Mouse (Mus musculus) ZHBTc4 (cell line): ENCODE measurements around the gene Lrrk1.
A peak's percentile ranks its signal among the peaks of the same experiment; 100 is the strongest.

Experiments used
- DNase-seq: peaks from one replicate; pipeline ENCODE4 v3.0.0-alpha.2; 2011; ENCODE audit warnings: low read depth, low spot score

The Lrrk1 gene

DNA sequence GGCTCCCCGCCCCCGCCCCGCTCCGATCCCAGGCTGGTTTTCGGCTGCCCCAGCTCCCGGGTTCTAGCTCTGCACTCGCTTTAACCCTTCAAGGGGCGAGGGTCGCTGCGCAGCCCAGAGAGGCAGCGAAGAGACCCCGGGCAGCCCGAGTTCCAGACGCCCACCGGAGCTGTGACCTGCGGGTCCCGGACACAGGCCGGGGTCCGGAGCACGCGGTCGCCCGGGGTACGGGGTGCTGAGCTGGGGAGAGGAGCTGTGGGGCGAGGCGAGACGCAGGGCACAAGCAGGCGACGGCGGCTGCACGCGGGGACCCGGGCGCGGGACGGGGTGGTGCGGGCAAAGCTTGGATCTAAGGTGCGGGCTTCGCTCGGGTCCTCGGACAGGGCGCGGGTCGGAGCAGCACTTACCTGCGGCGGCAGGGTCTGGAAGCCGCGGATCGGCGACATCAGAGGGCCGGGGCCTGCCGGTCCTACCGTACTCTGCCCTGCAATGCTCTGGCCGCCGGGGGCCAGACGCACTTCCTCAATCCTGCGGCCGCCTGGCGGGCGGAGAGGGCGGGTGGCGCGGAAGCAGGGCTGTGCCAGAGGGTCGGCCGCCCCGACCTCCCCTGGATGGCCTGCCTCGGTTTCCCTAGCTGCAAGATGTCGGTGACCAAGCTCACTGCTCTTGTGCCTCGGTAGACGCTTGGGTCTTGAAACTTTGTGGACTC lies at the start of gene Lrrk1:
Lrrk1 (minus strand) TSS at position 538 of the 709 bp plus-strand sequence.
- peak; percentile 71 for DNase-seq

DNA sequence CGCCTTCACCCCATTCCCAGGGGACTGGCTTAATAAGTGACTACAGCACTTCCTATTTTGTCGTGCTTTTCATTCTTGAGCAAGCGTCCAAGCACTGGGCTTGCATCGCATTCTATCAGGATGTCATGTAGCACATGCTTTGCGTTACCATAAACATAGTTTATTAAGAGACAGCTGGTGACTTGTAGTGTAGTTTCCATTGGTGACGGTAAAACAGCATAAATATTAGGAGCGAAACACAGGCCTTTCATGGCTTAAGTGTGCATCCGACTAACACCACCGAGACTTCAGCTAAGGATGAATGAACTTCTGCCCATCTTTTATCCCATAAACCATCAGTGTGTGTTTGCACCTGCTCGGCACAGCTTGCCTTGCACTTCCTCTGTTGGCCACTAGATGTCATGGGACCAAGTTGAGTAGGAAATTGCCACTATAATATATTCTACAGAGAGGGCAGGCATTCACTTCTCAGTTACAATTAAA lies 46.3 kb upstream of the Lrrk1 start:
- DNase-seq, result peak; percentile 69

DNA sequence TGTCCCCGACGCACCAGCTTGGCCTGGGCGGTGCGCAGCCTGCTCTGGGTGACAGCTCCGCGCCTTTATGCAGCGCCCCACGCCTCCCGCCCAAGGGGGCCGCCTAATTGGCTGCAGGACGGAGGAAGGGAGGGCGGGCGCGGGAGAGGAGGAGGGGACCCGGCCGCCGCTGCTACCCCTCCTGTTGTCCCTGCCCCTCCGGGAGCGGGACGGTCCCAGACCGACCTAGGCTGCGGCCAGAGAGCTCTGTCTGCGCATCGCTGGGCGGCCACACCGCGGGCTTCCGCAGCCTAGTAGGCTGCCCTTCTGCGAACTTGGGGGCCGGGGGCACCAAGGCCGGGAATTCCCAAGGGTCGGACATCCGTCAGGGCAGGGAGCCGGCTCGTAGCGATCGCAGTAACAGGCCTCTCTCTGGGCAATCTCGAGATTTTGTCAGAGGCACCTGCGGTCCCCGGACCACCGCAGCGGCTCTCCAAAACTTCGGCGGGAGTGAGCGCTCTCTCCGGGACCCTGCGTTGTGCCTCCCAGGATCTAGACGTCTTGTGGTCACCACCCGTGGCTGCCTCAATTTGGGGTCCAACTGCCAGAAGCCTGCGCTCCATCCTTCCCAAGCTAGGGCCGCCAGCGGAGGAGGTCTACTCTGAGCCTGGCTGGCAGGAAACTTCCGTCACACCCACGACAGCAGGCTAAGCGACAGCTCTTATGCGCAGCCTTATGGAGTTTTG lies 39.4 kb upstream of the Lrrk1 start, which contains the start of gene Aldh1a3:
Aldh1a3 (minus strand) TSS at position 81 of the 725 bp plus-strand sequence.
- peak; percentile 83 for DNase-seq

DNA sequence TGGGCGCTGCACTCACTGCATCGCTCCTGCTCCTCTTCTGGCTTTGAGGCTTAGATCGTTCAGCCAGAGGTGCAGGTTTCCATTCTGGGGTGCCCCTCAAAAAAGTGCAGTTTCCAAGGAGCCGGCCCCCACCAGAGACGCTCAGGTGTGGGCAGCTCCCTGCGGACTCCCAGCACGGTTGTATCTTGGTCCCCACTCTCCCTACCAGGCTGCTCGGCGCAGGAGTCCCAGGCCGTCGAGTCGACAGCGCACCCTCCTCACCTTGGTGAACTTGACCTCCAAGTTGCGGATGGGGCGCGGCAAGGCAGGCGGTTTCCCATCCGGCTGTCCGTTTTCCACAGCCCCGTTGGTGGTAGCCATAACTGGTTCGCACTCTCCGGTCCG lies 38.9 kb upstream of the Lrrk1 start:
- DNase-seq, result no peak

DNA sequence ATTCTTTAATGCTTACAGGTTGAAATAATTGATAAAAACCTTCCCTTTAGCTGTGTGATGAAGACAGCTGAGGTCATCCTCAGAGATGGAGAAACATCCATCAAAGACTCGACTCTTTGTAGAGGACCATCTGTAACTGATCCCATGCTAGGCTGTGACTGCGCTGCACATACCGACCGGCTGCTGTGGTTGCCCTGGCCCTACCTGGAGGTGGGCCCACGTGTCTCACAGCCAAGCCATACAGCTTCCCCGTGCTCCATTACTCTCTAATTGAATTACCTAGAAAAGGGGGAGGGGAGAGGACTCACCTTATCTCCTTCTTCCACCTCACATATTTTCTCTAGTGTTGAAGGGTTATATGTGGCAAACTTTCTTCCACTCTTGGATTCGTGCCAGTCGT lies 33.8 kb upstream of the Lrrk1 start:
- no peak for DNase-seq

DNA sequence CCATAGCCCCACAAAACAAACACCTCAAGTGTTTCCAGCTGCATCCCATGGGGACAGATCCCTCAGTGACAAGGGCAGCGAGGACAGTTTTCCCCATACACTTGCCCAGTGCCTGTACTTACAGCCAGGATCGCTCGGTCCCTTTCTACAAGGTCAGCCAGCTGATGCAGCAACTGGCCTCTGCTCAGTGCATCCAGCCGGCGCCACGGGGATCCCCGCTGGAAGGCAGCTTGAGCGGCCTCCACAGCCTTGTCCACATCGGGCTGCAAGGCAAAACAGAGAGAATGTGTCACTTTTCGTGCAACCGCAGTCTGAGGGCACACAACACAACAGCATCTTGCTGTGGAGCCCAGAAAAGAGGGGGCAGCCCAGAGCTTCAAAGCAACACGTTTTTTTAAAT lies 30.8 kb upstream of the Lrrk1 start:
- DNase-seq, result no peak

DNA sequence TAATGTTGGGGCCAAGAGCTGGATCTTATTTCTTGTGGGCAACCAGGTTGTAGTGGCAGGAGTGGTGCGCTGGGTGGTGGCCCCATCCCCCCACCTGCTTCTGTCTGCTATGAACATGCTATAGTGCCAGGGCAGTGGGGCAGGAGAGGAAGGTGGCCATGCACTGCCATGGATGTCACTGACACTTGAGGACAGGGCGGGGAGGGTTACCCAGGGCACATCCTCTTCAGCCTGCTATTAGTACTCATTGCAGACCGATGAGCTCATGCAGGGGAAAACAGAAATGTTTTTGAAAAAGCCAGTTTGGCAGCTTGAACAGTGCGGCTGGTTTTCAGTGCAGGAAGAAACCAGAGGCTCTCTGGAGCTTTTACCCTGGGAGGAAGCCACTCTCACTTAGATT lies 28.7 kb upstream of the Lrrk1 start:
- DNase-seq, result no peak

DNA sequence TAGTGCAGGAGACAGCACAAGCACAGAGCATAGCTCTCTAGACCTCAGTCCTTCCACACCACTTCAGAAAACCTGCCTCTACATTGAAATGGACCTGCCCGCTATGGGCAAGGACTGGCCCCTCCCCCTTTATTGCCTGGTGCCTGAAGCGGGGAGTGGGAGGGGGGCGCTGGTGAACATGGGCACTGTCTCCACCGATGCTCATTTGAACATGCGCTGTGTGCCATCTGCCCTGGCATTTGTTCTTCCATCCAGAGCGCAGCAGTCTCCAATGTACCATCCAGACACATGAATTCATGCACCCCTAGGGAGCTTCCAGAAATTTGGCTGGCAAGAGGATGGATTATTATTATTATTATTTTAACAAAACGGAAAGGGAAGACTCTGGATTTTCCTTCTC lies 24.9 kb upstream of the Lrrk1 start:
- no peak for DNase-seq

DNA sequence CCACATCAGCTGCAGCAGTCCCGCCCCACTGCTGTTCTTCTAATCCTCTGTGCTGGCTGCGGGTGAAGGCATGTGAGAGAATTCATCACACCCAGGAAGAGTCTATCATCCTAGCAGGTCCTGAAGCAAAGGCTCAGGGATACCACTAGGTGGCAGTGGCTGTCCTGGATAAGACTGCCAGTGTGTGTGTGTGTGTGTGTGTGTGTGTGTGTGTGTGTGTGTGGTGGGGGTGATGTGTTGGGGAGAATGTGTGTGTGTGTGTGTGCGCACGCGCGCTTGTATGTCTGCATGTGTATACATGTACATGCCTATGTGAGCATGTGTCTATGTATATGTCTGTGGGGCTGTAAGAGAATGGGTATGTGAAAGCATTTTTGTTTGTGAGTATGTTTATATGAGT lies 21.3 kb upstream of the Lrrk1 start:
- peak; percentile 74 for DNase-seq

DNA sequence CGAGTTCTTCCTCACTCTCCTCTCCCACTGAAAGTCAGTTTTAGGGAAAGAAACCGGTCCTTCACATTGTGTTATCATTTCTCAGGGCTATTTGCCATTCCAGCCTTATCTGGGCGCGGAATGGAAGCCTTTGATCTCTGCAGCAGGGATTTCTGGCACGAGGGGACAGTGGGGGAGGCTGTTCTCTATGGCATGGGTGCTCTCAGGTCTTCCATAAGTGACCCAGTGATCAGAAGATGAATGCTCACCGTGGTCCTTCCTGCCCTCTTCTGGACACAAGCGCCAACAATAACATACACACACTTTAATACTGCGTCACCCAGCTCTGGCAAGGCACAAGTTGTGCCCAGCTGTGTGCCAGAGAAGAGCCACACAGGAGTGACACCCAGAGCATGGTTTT lies 18.8 kb upstream of the Lrrk1 start:
- no peak for DNase-seq

DNA sequence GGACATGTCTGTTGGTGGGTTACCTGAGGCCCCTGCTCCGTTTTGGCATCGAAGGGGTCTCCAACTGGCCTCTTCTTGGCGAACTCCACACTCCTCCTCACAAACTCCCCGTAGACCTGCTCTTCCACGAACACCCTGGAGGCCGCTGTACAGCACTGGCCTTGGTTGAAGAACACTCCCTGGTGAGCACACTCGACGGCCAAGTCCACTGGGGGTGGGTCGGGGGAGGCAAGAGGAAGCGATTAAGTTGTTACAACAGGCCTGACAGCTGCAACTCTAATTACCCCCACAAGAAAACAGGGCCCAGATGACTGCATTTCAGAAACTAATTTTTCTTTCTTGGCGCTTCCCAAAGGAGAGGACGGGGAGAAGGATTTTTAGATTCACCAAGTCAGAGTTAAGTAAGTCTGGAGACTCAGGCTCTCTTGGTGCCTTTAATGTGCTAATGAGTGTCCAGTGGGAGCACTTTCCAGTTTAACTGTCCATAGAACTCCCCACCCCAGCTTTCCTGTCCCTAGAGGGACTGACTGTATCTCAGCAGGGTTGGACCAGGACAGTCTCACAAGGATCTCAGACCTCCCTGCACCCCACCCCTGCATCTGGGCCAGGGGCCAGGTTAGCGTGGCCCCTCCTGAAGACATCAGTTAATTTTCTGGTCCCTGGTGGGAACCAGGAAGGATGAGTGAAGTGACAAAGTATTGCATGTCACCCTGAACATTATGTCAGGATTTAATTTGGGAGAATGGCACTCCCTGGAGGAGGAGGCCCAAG lies 18.0 kb upstream of the Lrrk1 start:
- no peak for DNase-seq

DNA sequence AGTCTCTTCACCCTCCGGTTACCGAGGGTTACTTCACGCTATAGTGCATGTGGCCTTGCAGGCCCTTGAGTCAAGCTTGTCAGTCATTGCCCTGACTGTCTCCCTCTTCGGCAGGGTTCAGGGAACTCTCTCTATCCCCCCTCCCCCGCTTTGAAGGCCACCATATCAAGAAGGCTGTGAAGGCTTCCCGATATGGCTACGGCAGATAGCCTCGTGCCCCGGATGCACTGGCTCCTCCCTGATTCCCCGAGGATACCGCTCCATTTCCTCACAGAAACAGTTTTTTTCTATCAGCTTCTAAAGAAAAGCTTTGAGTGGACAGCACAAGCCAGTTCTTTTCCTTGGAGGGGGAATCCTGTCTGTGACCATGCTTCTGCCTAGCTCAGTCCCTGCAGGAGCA lies 17.4 kb upstream of the Lrrk1 start:
- no peak for DNase-seq

DNA sequence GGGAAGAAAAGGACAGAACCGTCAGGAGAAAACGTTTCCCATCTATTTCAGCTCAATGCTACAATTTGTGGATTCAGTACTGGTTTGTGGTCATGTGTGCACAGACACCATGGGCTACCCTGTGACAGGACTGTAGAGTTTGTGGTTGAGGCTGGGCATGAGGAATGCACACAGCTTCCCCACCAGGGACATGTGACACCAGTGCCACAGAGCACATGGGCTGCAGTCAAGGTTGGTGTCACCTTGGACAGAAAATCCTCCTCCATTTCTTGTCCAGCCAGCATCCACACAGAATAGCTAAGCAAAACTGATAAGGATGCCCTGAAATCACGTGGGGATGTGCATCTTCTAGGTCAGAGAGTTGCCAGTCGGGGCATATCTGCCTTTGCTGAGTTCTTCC lies 16.7 kb upstream of the Lrrk1 start:
- no peak for DNase-seq

DNA sequence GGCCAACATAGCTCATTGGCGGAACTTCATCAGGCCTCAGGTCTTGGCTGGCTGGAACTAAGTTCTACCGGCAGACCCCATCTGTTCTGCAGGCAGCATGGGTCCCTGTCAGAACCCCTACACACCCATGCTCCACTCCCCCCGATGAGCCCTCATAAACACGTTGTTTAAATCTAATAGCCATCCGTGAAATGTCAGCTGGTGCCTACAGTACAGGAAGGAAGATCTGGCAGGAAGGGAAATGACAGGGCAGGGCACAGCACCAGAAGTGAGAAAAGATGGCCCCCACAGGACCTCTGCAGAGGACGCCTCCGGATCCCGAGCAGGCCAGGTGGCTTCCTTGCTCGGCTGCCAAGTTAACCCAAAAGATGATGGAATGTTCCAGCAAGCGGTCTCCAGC lies 16.0 kb upstream of the Lrrk1 start:
- no peak for DNase-seq

DNA sequence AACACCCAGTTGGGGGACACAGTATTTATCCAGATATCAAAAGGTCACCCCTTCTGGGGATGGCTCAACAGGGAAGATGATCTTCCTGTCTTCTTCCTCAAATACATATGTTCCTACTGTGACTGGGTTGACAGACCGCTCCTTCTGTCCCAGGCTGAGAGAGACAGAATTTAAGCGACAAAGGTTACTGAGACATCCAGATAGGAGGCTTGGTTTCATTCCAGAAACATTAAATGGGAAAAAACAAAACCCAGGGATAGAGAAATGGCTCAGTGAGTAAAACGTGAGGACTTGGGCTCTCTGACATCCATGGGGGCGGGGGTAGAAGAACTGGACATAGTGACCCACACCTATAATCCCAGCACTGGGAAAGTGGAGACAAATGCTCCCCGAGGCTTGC lies 14.7 kb upstream of the Lrrk1 start:
- DNase-seq, result no peak

DNA sequence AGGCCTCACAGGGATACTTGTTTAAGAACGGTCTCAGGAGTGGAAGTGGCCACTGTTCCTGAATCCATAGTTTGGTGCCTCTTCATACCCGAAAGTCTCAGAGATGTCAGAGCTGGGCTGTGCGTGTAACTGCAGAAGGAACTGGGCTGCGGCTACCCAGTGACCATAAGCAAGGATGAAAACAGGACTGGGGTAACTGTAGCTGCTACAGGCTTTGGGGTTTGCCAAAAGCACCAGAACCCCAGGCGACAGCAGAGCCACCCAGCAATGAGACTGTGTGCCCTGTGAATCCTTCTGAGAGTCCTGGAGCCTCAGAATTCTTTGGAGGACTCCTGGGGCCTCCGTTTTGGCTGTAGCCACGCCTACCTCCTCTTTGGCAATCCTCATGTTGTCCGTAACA lies 13.5 kb upstream of the Lrrk1 start:
- no peak for DNase-seq

DNA sequence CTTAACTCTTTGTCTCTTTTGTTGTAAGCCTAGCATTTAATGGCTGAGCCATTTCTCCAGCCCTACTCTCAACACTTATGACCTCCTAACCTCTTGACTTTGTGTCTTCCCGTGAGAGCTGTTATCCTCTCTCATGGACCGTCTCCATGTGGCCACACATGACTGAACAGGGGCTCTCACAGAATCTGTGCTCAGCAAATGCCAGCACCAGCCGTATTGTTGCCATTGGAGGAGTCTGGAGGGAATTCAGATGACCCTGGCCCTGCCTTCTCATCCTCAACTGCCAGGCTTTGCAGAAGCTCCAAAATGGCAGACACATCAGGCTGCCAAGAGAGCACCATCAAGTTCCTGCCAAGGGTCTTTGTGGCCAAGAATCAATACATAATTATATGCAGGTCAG lies 9.1 kb upstream of the Lrrk1 start:
- no peak for DNase-seq

DNA sequence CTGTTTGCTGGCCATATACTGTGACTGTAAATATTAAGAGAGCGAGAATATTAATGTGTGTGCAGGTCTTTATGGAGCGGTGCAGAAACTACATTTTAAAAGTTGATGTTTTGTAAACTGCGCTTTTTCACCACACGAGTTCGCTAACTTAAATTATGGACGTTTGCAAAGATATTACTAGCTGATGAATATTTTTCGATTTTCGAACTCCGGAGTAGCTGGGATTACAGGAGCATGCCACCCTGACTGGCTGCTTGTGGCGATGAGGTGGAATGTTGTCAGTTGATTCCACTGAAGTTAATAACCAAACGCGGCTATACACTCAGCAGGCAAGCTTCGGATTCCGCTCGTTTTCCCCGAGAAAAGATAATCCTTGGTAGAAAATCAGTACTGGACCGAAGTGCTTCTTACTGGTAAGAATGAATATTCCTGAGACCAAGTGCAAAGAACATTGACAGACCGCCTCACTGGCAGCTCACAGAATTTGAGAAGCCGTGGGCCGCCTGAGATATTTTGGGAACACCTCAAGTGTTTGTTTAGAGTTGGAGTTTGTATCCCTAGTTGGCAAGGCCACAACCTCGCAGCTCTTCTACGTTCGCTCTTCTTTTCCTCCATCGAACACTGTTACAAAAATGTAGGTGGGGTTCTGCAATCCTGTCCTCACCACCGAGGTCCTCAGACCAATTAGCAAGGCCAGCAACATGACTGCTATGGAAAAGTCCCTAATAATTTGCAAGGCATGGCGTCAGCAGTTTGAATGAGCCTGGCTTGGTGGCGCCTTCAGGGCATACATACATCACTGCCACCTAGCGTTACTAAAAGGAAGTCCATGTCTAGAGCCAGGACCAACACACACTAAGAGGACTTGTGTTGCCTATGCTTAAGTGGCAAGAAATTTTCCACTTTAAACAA lies 727 bp upstream of the Lrrk1 start:
- peak; percentile 77 for DNase-seq

DNA sequence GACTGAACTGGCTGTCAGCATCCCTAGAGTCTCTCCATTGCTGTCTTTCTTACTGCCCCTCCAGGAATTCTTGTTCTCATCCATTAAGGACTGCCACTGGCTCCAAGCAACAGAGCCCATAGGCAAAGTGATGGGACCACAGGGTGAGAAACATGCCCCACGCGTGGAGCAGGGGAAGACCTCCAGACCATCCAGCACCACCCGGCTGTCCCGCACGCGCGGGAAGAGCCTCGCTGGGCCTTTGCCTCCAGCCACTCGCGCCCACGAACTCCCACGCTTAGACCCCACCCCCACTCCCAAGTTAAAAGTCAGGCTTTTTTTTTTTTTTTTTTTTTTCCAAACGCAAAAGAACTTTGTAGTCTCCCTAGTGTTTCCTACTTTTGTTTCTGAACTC lies 734 bp downstream of the Lrrk1 start:
- no peak for DNase-seq

DNA sequence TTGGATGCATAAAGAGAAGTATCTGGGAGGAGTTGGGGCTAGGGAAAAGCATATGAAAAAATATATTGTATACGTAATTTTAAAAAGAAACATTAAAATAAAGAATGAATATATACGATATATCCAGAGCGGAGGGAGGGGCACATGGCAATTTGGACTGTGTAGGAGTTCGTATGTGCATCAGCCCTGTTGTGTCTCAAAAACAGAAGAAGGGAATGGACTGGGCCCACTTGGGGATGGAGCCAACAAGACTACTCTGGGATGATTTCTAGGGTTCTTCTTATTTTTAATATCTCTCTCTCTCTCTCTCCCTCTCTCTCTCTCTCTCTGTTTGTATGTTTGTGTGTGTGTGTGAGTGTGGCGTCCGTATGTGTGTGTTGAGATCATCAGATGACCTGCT lies 1.7 kb downstream of the Lrrk1 start:
- DNase-seq, result no peak

DNA sequence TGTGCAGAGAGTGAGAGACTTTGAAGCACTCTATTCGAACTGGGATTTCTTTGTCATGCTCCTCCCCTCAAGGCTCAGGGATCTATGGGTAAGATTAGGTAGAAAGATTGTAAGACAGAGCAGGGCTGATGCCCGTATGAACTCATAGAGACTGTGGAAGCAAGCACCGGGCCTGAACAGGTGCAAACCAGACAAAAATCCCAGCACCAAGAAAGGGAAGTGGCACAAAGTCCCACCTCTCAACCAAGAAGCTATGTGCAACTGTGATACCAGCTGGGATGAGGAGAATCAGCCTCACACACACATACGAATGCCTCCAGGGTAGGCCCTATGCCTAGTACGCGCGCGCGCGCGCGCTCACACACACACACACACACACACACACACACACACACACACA lies 2.3 kb downstream of the Lrrk1 start:
- DNase-seq, result no peak
